Mouse (Mus musculus): ENCODE data around the gene Psmc3. TPM values are rescaled to one million over a fixed set of nuclear protein-coding genes. Genes with fewer than 3 reads are reported as not detected.

Gene Psmc3
- total and polyA plus RNA-seq, 3 experiments = 214 to 284 (median 257) TPM

DNA sequence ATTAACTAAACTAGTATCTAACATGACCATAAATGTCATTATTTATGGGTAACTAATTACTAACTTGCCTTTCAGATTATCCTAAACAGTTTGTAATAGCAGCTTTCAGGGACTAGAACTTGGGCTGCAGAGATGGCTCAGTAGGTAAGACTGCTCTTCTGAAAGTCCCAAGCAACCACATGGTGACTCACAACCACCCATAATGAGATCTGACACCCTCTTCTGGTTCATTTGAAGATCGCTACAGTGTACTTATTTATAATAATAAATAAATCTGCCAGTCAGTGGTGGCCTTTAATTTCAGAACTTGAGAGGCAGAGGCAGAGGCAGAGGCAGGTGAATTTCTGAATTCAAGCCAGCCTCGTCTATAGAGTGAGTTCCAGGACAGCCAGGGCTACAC, 1.1 kb upstream of the Psmc3 start:
- Histone ChIP-seq H3K9me3 (replicated peaks; ENCODE audit: low read length) (no peaks in the 10 kb centered on the region), H3K4me3 (replicated peaks in 1 of 3; ENCODE audit: low read depth in 2 of 3, low read length in 2 of 3, poor library complexity in 1 of 3) (no peak overlapping the region), H3K36me3 (replicated peaks in 1 of 2; ENCODE audit: control insufficient read depth in 1 of 2, insufficient read depth in 1 of 2, low read length in 1 of 2) (peaks cover 24 to 35% of the 10 kb centered on the region in 2 experiments), H3K27ac (ENCODE audit: insufficient read depth, low read depth) (no peak overlapping the region), H3K9ac (ENCODE audit: insufficient read depth, low read depth) (no peak overlapping the region), H3K27me3 (replicated peaks) (no peaks in the 10 kb centered on the region), H3K79me2 (replicated peaks; ENCODE audit: control insufficient read depth, extremely low read depth, insufficient read depth, poor library complexity, severe bottlenecking) (peaks cover 13% of the 10 kb centered on the region), H3K4me2 (ENCODE audit: insufficient read depth, low read depth, poor library complexity, severe bottlenecking) (peak overlapping the region; percentile 73; the same call in 1 of the 2 replicates), H3K4me1 (ENCODE audit: control insufficient read depth in 1 of 2, insufficient read depth in 2 of 2) (peaks cover 7 to 21% of the 10 kb centered on the region in 2 experiments)
- TF ChIP-seq SMC3 (IDR thresholded peaks at IDR 0.05; ENCODE audit: low read depth, low read length) (peak; percentile 41), JUN (IDR thresholded peaks at IDR 0.05; ENCODE audit: insufficient read depth, low read depth, low read length) (no peak), CTCF (conservative IDR thresholded peaks at IDR 0.05 in 1 of 2, IDR thresholded peaks at IDR 0.05 in 1 of 2; ENCODE audit: low read depth in 2 of 2, low read length in 2 of 2) (peak in 1 of 2 experiments; percentile 54; a peak in 2 of 4 replicates), ZNF384 (IDR thresholded peaks at IDR 0.05; ENCODE audit: low read depth, low read length) (no peak), TBP (conservative IDR thresholded peaks at IDR 0.05; ENCODE audit: low read depth, low read length) (no peak), MAFK (IDR thresholded peaks at IDR 0.05; ENCODE audit: insufficient replicate concordance, low read length) (no peak), CHD2 (IDR thresholded peaks at IDR 0.05; ENCODE audit: low read length) (no peak), HCFC1 (IDR thresholded peaks at IDR 0.05; ENCODE audit: low read depth, low read length) (no peak), RAD21 (IDR thresholded peaks at IDR 0.05; ENCODE audit: low read depth, low read length) (peak; percentile 35), NRF1 (IDR thresholded peaks at IDR 0.05; ENCODE audit: low read depth, low read length) (no peak), ZC3H11A (IDR thresholded peaks at IDR 0.05; ENCODE audit: low read depth, low read length) (no peak), MYC (IDR thresholded peaks at IDR 0.05; ENCODE audit: low read depth, low read length) (peak; percentile 82; the same call in 1 of the 2 replicates)
- in situ Hi-C loops (cut with MboI; ENCODE audit: low pct_ligation_motif_present, low pct_unique_long_range_greater_than_20kb, low sequenced_read_pairs) = no loop called here
- peak; percentile 55 for DNase-seq (ENCODE audit: extremely low read depth)
- dilution Hi-C loops (cut with MboI; ENCODE audit: extremely low pct_ligation_motif_present, extremely low pct_unique_long_range_greater_than_20kb, low sequenced_read_pairs) = no loop called here

DNA sequence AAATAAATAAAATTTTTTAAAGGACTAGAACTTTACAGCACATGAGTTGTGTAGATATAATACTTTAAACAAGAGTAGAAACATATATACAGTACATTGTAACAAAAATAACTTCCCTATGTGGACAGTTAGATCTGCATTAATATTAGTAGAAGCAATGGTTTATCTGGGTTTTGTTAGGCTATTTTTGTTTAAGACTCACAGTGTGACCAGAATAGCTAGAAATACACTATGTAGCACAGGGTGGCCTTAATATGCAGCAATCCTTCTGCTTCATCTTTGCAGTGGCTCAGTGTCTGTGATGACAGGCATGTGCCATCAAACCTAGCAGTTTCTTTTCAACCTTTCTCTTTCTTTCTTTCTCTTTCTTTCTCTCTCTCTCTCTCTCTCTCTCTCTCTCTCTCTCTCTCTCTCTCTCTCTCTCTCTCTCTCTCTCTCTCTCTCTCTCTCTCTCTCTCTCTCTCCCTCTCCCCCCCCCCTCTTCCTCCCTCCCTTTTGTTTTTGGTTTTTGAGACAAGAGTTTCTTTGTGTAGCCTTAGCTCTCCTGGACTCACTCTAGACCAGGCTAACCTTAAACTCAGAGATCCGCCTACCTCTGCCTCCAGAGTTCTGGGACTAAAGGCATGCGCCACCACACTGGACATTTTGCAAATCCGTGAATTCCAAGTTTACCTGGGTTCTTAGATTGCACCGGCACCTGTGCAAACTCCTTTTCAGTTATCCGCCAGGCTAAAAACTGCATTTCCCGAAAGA, 452 bp upstream of the Psmc3 start:
- no peak for DNase-seq (ENCODE audit: extremely low read depth)
- TF ChIP-seq MAZ (IDR thresholded peaks at IDR 0.05; ENCODE audit: low read depth, low read length) = peak; percentile 31; the same call in 1 of the 2 replicates
- TF ChIP-seq CHD2 (IDR thresholded peaks at IDR 0.05; ENCODE audit: low read length) = no peak
- Histone ChIP-seq H3K9me3 (replicated peaks; ENCODE audit: low read length) (no peaks in the 10 kb centered on the region), H3K9ac (ENCODE audit: insufficient read depth, low read depth) (peak overlapping the region; percentile 72), H3K27me3 (replicated peaks) (no peaks in the 10 kb centered on the region), H3K27ac (ENCODE audit: insufficient read depth, low read depth) (no peak overlapping the region), H3K4me3 (replicated peaks in 1 of 3; ENCODE audit: low read depth in 2 of 3, low read length in 2 of 3, poor library complexity in 1 of 3) (peak overlapping the region; percentile 73 to 97 (median 94)), H3K79me2 (replicated peaks; ENCODE audit: control insufficient read depth, extremely low read depth, insufficient read depth, poor library complexity, severe bottlenecking) (peaks cover 13% of the 10 kb centered on the region), H3K4me1 (ENCODE audit: control insufficient read depth in 1 of 2, insufficient read depth in 2 of 2) (peaks cover 7 to 21% of the 10 kb centered on the region in 2 experiments), H3K36me3 (replicated peaks in 1 of 2; ENCODE audit: control insufficient read depth in 1 of 2, insufficient read depth in 1 of 2, low read length in 1 of 2) (peaks cover 30 to 41% of the 10 kb centered on the region in 2 experiments), H3K4me2 (ENCODE audit: insufficient read depth, low read depth, poor library complexity, severe bottlenecking) (peak overlapping the region; percentile 98)
- dilution Hi-C loops (cut with MboI; ENCODE audit: extremely low pct_ligation_motif_present, extremely low pct_unique_long_range_greater_than_20kb, low sequenced_read_pairs) = no loop called here
- in situ Hi-C loops (cut with MboI; ENCODE audit: low pct_ligation_motif_present, low pct_unique_long_range_greater_than_20kb, low sequenced_read_pairs) = no loop called here

All from CH12.LX (cell line).